Mouse (Mus musculus): ENCODE data around the gene Chil4. TPM values are rescaled to one million over a fixed set of nuclear protein-coding genes. Genes with fewer than 3 reads are reported as not detected.

Chil4 gene
- polyA plus RNA-seq, 1 experiment from 2014 or later: 4.3 TPM

GRCm38 (mm10) chr3:106170522-106171053 lies 48.7 kb downstream of the Chil4 start:
- DNase-seq (ENCODE audit: low spot score): no peak

DNA sequence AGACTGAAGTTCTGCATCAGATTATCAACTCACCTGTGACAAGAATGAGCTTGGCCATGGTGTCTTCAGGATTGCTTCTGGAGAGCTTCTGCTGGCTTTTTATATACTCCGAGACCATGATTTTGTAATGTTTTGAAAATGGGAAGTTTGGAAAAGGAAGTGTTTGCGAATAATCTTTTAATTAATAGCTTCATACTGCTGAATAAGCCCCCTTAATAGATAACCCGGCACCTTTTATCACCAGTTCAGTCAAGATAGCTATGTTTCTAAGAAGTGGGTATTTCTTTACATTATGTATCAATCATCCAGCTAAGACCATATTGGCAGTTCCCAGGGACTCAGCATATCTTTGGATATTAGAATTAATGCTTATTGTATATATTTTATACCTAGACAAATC lies 51.8 kb downstream of the Chil4 start, which contains the start of gene Chil3:
Gene Chil3 (minus strand): TSS at position 101 of the 400 bp plus-strand sequence.
- DNase-seq (ENCODE audit: low spot score): no peak

DNA sequence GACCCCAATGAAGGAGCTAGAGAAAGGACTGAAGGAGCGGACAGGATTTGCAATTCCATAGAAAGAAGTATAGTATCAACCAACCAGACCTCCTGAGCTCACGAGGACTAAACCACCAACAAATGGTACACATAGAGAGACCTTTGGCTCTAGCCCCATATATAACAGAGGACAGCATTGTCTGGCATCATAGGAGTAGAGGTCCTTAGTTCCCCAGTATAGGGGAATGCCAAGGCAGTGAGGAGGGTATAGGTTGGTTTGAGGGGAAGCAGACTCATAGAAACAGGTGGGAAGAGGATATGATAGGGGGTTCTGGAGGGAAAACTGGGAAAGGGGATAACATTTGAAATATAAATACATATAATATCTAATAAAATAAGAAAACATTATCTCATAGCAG lies 64.9 kb downstream of the Chil4 start:
- DNase-seq (ENCODE audit: low spot score): no peak

Other genes starting within 250 kb of the Chil4 start
- gene Ovgp1, start 245.8 kb downstream of the Chil4 start, polyA plus RNA-seq (2015; fragmentation: Nextera tagmentation; extraction: Ambion mirVana): 1.7 and 1.9 TPM in 2 replicates
- 1.2 and 1.6 TPM in 2 replicates for gene Pifo, start 204.9 kb downstream of the Chil4 start, polyA plus RNA-seq (2015; fragmentation: Nextera tagmentation; extraction: Ambion mirVana)
- gene Chil5, start 186.7 kb downstream of the Chil4 start, polyA plus RNA-seq (2015; fragmentation: Nextera tagmentation; extraction: Ambion mirVana): 0.14 and 0.26 TPM in 2 replicates
- 0.23 and 0.62 TPM in 2 replicates for gene Chia1, start 106.3 kb downstream of the Chil4 start, polyA plus RNA-seq (2015; fragmentation: Nextera tagmentation; extraction: Ambion mirVana)
- 1.1 and 1.6 TPM in 2 replicates for gene Chil3, start 51.9 kb downstream of the Chil4 start, polyA plus RNA-seq (2015; fragmentation: Nextera tagmentation; extraction: Ambion mirVana)
- gene Chil6, start 186.7 kb upstream of the Chil4 start, polyA plus RNA-seq (2015; fragmentation: Nextera tagmentation; extraction: Ambion mirVana): 0.08 and 0.12 TPM in 2 replicates

All from thymus, postnatal 0 days (tissue).